Mouse (Mus musculus): Measurements from ENCODE around the gene Rnf130. TPM values are rescaled to one million over a fixed set of nuclear protein-coding genes. Genes with fewer than 3 reads are reported as not detected.
"Not testable (repeated sequence)": the region's sequence is repeated elsewhere in the genome, so short reads cannot be mapped to it uniquely, and the experiment has no call there.

Gene Rnf130
- polyA plus RNA-seq, 1 experiment from 2014 or later: 48.0 TPM

GRCm38 (mm10) chr11:50101962-50102361 is 76.8 kb downstream of the Rnf130 start:
- not testable (repeated sequence) for H3K9me3 ChIP-seq (ENCODE audit: control insufficient read depth, low read length); H3K9ac ChIP-seq (ENCODE audit: low read depth, low read length); DNase-seq (ENCODE audit: low spot score); H3K27me3 ChIP-seq (replicated peaks; ENCODE audit: control insufficient read depth, insufficient read depth, low read length); H3K4me2 ChIP-seq; H3K27ac ChIP-seq (ENCODE audit: low read depth, low read length); H3K36me3 ChIP-seq (ENCODE audit: control insufficient read depth, insufficient read depth, low read length); H3K4me1 ChIP-seq (replicated peaks; ENCODE audit: control insufficient read depth, insufficient read depth, low read length); ATAC-seq (replicated peaks; ENCODE audit: low FRiP score); H3K4me3 ChIP-seq (ENCODE audit: low read depth, low read length)
- WGBS: 76% methylated on average over 4 of the region's 4 CpGs

DNA sequence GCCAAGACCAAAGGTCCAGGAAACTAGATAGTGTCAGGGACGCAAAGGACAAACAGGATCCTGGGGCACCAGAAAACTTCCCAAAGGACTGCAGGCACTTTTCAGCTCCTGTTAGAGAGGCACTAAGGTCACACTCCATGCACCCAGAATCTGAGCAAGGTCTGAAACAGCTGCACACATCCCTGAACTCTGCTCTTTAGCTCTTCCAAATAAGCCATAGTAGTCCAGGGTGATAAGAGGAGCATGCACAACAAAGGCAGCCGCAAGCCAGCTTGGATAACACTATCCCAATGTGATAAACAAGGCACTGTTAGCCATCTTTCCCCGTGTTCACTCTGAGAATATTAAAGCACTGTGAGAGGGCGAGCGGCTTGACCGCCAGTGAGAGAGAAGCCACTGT is 78.9 kb downstream of the Rnf130 start:
- H3K4me3 ChIP-seq (ENCODE audit: low read depth, low read length): no peak overlapping the region
- no peak for DNase-seq (ENCODE audit: low spot score)
- H3K27ac ChIP-seq (ENCODE audit: low read depth, low read length): no peak overlapping the region
- H3K9me3 ChIP-seq (ENCODE audit: control insufficient read depth, low read length): no peaks in the 10 kb centered on the region
- H3K27me3 ChIP-seq (replicated peaks; ENCODE audit: control insufficient read depth, insufficient read depth, low read length): no peaks in the 10 kb centered on the region
- peaks cover 8% of the 10 kb centered on the region; the same call in 1 of the 2 replicates for H3K4me1 ChIP-seq (replicated peaks; ENCODE audit: control insufficient read depth, insufficient read depth, low read length)
- 78% methylated on average over 6 of the region's 6 CpGs for WGBS
- H3K4me2 ChIP-seq: no peak overlapping the region
- H3K36me3 ChIP-seq (ENCODE audit: control insufficient read depth, insufficient read depth, low read length): 0 out of 2 replicates have a peak, but pooled peaks cover 3% of the 10 kb centered on the region
- no peak overlapping the region for H3K9ac ChIP-seq (ENCODE audit: low read depth, low read length)
- no peak for ATAC-seq (replicated peaks; ENCODE audit: low FRiP score)

GRCm38 (mm10) chr11:50105237-50105636 is 80.1 kb downstream of the Rnf130 start:
- H3K36me3 ChIP-seq (ENCODE audit: control insufficient read depth, insufficient read depth, low read length): no peaks in the 10 kb centered on the region
- H3K9ac ChIP-seq (ENCODE audit: low read depth, low read length): no peak overlapping the region
- DNase-seq (ENCODE audit: low spot score) (no peak), ATAC-seq (replicated peaks; ENCODE audit: low FRiP score) (no peak)
- no peak overlapping the region for H3K27ac ChIP-seq (ENCODE audit: low read depth, low read length)
- H3K4me3 ChIP-seq (ENCODE audit: low read depth, low read length): no peak overlapping the region
- H3K27me3 ChIP-seq (replicated peaks; ENCODE audit: control insufficient read depth, insufficient read depth, low read length): no peaks in the 10 kb centered on the region
- H3K4me2 ChIP-seq: no peak overlapping the region
- peaks cover 8% of the 10 kb centered on the region; the same call in 1 of the 2 replicates for H3K4me1 ChIP-seq (replicated peaks; ENCODE audit: control insufficient read depth, insufficient read depth, low read length)
- WGBS: 77% methylated on average over 5 of the region's 5 CpGs
- H3K9me3 ChIP-seq (ENCODE audit: control insufficient read depth, low read length): no peaks in the 10 kb centered on the region

- no peak overlapping the region for H3K4me3 ChIP-seq (ENCODE audit: low read depth, low read length)
- H3K9ac ChIP-seq (ENCODE audit: low read depth, low read length): no peak overlapping the region
- no peak for DNase-seq (ENCODE audit: low spot score)
- ATAC-seq (replicated peaks; ENCODE audit: low FRiP score): no peak
- peaks cover 8% of the 10 kb centered on the region; the same call in 1 of the 2 replicates for H3K4me1 ChIP-seq (replicated peaks; ENCODE audit: control insufficient read depth, insufficient read depth, low read length)
- WGBS: 63% methylated on average over 7 of the region's 7 CpGs
- no peaks in the 10 kb centered on the region for H3K36me3 ChIP-seq (ENCODE audit: control insufficient read depth, insufficient read depth, low read length)
- H3K9me3 ChIP-seq (ENCODE audit: control insufficient read depth, low read length): no peaks in the 10 kb centered on the region
- no peak overlapping the region for H3K4me2 ChIP-seq
- H3K27ac ChIP-seq (ENCODE audit: low read depth, low read length): no peak overlapping the region
- H3K27me3 ChIP-seq (replicated peaks; ENCODE audit: control insufficient read depth, insufficient read depth, low read length): no peaks in the 10 kb centered on the region
Measured at GRCm38 (mm10) chr11:50106024-50106423, 80.9 kb downstream of the Rnf130 start.

DNA sequence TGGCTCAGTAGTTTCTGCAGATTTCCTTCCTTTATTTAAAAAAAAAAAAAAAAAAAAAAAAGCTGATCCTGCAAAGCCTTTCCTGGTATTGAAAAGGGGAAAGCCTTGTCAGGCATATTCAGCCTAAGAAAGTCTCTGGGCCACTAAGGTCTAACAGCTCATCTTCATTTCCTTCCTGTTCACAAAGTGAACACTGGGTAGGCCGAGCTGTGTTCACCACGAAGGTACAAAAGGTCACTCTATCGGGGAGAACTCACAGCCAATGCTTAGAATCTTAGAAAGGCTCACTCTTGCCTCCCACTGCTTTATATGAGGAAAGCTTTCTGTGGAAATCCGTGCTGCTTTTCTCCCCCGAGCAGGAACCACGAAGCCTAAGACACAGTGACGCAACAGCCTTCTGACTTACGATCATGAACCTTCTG is 83.7 kb downstream of the Rnf130 start:
- no peak; the same call in 1 of the 2 replicates for ATAC-seq (replicated peaks; ENCODE audit: low FRiP score)
- 49% methylated on average over 8 of the region's 8 CpGs for WGBS

GRCm38 (mm10) chr11:50114329-50114728 is 89.2 kb downstream of the Rnf130 start:
- no peaks in the 10 kb centered on the region for H3K36me3 ChIP-seq (ENCODE audit: control insufficient read depth, insufficient read depth, low read length)
- no peaks in the 10 kb centered on the region for H3K9me3 ChIP-seq (ENCODE audit: control insufficient read depth, low read length)
- no peak overlapping the region for H3K9ac ChIP-seq (ENCODE audit: low read depth, low read length)
- no peak overlapping the region for H3K4me3 ChIP-seq (ENCODE audit: low read depth, low read length)
- no peaks in the 10 kb centered on the region for H3K4me1 ChIP-seq (replicated peaks; ENCODE audit: control insufficient read depth, insufficient read depth, low read length)
- peak; percentile 68; the same call in 1 of the 2 replicates for ATAC-seq (replicated peaks; ENCODE audit: low FRiP score)
- no peaks in the 10 kb centered on the region for H3K27me3 ChIP-seq (replicated peaks; ENCODE audit: control insufficient read depth, insufficient read depth, low read length)
- no peak overlapping the region for H3K4me2 ChIP-seq
- H3K27ac ChIP-seq (ENCODE audit: low read depth, low read length): no peak overlapping the region
- DNase-seq (ENCODE audit: low spot score): peak; percentile 64
- 11% methylated on average over 5 of the region's 5 CpGs for WGBS

More for the DNA sequence above, 83.7 kb downstream of the Rnf130 start:
- no peaks in the 10 kb centered on the region for H3K9me3 ChIP-seq (ENCODE audit: control insufficient read depth, low read length)
- no peak overlapping the region for H3K4me2 ChIP-seq
- no peak for DNase-seq (ENCODE audit: low spot score)
- H3K27me3 ChIP-seq (replicated peaks; ENCODE audit: control insufficient read depth, insufficient read depth, low read length): no peaks in the 10 kb centered on the region
- H3K36me3 ChIP-seq (ENCODE audit: control insufficient read depth, insufficient read depth, low read length): no peaks in the 10 kb centered on the region
- H3K4me3 ChIP-seq (ENCODE audit: low read depth, low read length): no peak overlapping the region
- no peak overlapping the region for H3K9ac ChIP-seq (ENCODE audit: low read depth, low read length)
- H3K4me1 ChIP-seq (replicated peaks; ENCODE audit: control insufficient read depth, insufficient read depth, low read length): peaks cover 8% of the 10 kb centered on the region; the same call in 1 of the 2 replicates
- peak overlapping the region; percentile 77; the same call in 1 of the 2 replicates for H3K27ac ChIP-seq (ENCODE audit: low read depth, low read length)

DNA sequence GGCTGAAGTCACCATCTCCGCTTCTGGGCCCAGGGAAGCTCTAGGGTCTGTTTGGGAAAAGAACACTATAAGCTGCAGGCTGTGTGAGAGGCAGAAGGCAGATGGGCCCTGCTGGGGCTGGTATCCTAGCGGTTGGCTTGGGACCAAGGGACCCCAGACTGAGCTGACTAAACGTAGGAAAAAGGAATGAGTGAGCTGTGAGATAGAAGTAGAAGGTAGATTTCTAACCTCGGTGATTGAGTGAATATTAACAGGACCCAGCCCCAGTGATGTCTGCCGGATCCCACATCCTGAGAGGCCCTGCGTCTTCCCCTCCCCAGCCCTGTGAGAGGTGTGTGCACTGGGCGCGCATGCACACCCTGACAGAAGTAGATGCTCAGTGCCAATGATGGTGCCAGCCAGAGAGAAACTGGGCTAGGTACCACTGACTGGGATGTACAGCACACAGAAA is 97.5 kb downstream of the Rnf130 start:
- Histone ChIP-seq H3K4me2 (no peak overlapping the region), H3K27me3 (replicated peaks; ENCODE audit: control insufficient read depth, insufficient read depth, low read length) (no peaks in the 10 kb centered on the region), H3K27ac (ENCODE audit: low read depth, low read length) (no peak overlapping the region), H3K9me3 (ENCODE audit: control insufficient read depth, low read length) (no peaks in the 10 kb centered on the region), H3K36me3 (ENCODE audit: control insufficient read depth, insufficient read depth, low read length) (no peaks in the 10 kb centered on the region), H3K4me3 (ENCODE audit: low read depth, low read length) (no peak overlapping the region), H3K9ac (ENCODE audit: low read depth, low read length) (no peak overlapping the region), H3K4me1 (replicated peaks; ENCODE audit: control insufficient read depth, insufficient read depth, low read length) (0 out of 2 replicates have a peak, but pooled peaks cover 2% of the 10 kb centered on the region)
- WGBS: 88% methylated on average over 8 of the region's 8 CpGs
- ATAC-seq (replicated peaks; ENCODE audit: low FRiP score) (no peak), DNase-seq (ENCODE audit: low spot score) (no peak)

- no peak for DNase-seq (ENCODE audit: low spot score)
- no peaks in the 10 kb centered on the region for H3K36me3 ChIP-seq (ENCODE audit: control insufficient read depth, insufficient read depth, low read length)
- peak overlapping the region; percentile 36 for H3K4me3 ChIP-seq (ENCODE audit: low read depth, low read length)
- no peak for ATAC-seq (replicated peaks; ENCODE audit: low FRiP score)
- H3K4me1 ChIP-seq (replicated peaks; ENCODE audit: control insufficient read depth, insufficient read depth, low read length): peaks cover 12% of the 10 kb centered on the region
- 5% methylated on average over 10 of the region's 10 CpGs for WGBS
- no peaks in the 10 kb centered on the region for H3K9me3 ChIP-seq (ENCODE audit: control insufficient read depth, low read length)
- H3K4me2 ChIP-seq: peak overlapping the region; percentile 75
- H3K27me3 ChIP-seq (replicated peaks; ENCODE audit: control insufficient read depth, insufficient read depth, low read length): no peaks in the 10 kb centered on the region
- no peak overlapping the region for H3K27ac ChIP-seq (ENCODE audit: low read depth, low read length)
- peak overlapping the region; percentile 53; the same call in 1 of the 2 replicates for H3K9ac ChIP-seq (ENCODE audit: low read depth, low read length)
Measured at GRCm38 (mm10) chr11:50127781-50128180, 102.6 kb downstream of the Rnf130 start.

All from liver, embryonic 11.5 days (tissue).